8 mouse cellular contexts compared by ENCODE assay signal in the genomic region with DNA sequence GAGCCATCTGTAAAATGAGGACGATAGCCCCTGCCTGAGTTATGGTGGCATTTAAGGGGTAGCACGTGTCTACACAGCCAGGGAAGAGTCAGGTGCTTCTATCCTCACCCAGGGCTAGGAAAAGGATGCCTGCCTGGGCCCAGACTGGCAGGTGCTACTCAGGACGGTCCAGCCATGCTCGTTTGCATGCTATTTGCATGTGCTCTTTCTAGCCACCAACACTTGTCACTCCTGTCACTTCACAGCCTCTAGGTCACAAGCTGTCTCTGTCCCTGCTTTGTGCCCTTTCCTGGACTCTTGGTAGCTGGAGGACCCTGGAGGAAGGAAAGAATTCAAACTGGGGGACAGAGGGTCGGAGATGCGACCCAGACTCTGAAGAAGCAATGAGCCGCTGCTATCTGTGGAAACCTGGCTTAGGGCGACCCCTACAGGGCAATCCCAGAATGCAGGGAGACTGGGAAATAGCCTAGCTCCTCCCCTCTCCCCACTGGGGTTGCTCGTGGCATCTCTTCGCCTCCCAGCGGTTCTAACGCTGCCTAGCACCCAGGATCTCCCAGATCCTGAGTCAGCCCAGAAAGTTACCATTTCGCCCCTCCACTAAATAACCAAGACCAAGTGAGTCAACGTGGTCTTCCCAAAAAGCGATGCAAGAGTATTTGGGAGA. TPM values are rescaled to one million over a fixed set of nuclear protein-coding genes. Genes with fewer than 3 reads are reported as not detected.
A peak's percentile ranks its signal among the peaks of the same experiment; 100 is the strongest.
DNase-seq lines count a peak whose midpoint lies in the region; ATAC-seq and TF ChIP-seq lines count a peak whose summit lies in the region.

No protein-coding gene starts in this region.

- peak; percentile 93 for DNase-seq in ES-CJ7 (ENCODE audit: low read depth, low spot score)
- DNase-seq in forebrain, embryonic 11.5 days (ENCODE audit: low spot score) = peak; percentile 98
- peak; percentile 79 for DNase-seq in heart, postnatal 25 days (ENCODE audit: low spot score)
- DNase-seq in layer of hippocampus, adult 2 months (ENCODE audit: low spot score in 2 of 2) = peak; percentile 93 to 100
- peak; percentile 94 for DNase-seq in lung, postnatal 0 days (ENCODE audit: low spot score)
- peak; percentile 98 for DNase-seq in ovary, postnatal 10 days (ENCODE audit: low spot score)
- peak; percentile 83 for DNase-seq in thymus, adult 2 months

- peak; percentile 100 for TF ChIP-seq CTCF in layer of hippocampus, adult 2 months (conservative IDR thresholded peaks at IDR 0.05)
- peak; percentile 99 for TF ChIP-seq CTCF in lung, postnatal 0 days (IDR thresholded peaks at IDR 0.05)
- peak; percentile 78; the same call in 1 of the 2 replicates for TF ChIP-seq CTCF in thymus, adult 2 months (IDR thresholded peaks at IDR 0.05; ENCODE audit: borderline replicate concordance, control insufficient read depth, extremely low read depth, insufficient read depth, low read length, poor library complexity)

- H3K36me3 ChIP-seq in forebrain, embryonic 11.5 days (ENCODE audit: control insufficient read depth, insufficient read depth, low read length) = no peaks in the 10 kb centered on the region
- no peaks in the 10 kb centered on the region for H3K36me3 ChIP-seq in lung, postnatal 0 days (ENCODE audit: insufficient read depth, low read length)
- no peaks in the 10 kb centered on the region for H3K36me3 ChIP-seq in thymus, adult 2 months (ENCODE audit: control insufficient read depth, insufficient read depth, low read length)

- H3K27me3 ChIP-seq in forebrain, embryonic 11.5 days (ENCODE audit: control insufficient read depth, insufficient read depth, low read length) = no peaks in the 10 kb centered on the region
- H3K27me3 ChIP-seq in lung, postnatal 0 days (replicated peaks; ENCODE audit: insufficient read depth, low read length) = no peaks in the 10 kb centered on the region
- H3K27me3 ChIP-seq in thymus, adult 2 months (ENCODE audit: control insufficient read depth, insufficient read depth, low read length) = no peaks in the 10 kb centered on the region; the same call in 1 of the 2 replicates

- H3K27ac ChIP-seq in brown adipose tissue, adult 24 weeks (replicated peaks; ENCODE audit: low read depth, low read length) = peak overlapping the region; percentile 90
- no peak overlapping the region for H3K27ac ChIP-seq in forebrain, embryonic 11.5 days (ENCODE audit: low read depth, low read length)
- no peak overlapping the region for H3K27ac ChIP-seq in layer of hippocampus, adult 2 months
- H3K27ac ChIP-seq in lung, postnatal 0 days (ENCODE audit: low read length) = no peak overlapping the region; the same call in 1 of the 2 replicates
- no peak overlapping the region for H3K27ac ChIP-seq in thymus, adult 2 months (ENCODE audit: control insufficient read depth, insufficient read depth, low read length)

- H3K4me1 ChIP-seq in brown adipose tissue, adult 24 weeks (ENCODE audit: control insufficient read depth, insufficient read depth, insufficient read length, low read length) = peaks cover 35% of the 10 kb centered on the region
- H3K4me1 ChIP-seq in forebrain, embryonic 11.5 days (replicated peaks; ENCODE audit: control insufficient read depth, insufficient read depth, low read length) = peaks cover 9% of the 10 kb centered on the region
- peaks cover 24% of the 10 kb centered on the region; the same call in 1 of the 2 replicates for H3K4me1 ChIP-seq in lung, postnatal 0 days (ENCODE audit: insufficient read depth, low read depth, low read length)
- H3K4me1 ChIP-seq in thymus, adult 2 months (replicated peaks; ENCODE audit: control insufficient read depth, insufficient read depth, low read length) = peaks cover 9% of the 10 kb centered on the region; the same call in 1 of the 2 replicates

- ATAC-seq in forebrain, embryonic 11.5 days (replicated peaks; ENCODE audit: low FRiP score) = peak; percentile 42
- ATAC-seq in lung, postnatal 0 days = peak; percentile 53

- H3K9ac ChIP-seq in forebrain, embryonic 11.5 days (ENCODE audit: low read length) = no peak overlapping the region
- H3K9ac ChIP-seq in lung, postnatal 0 days (replicated peaks; ENCODE audit: low read depth) = no peak overlapping the region

- no peak overlapping the region for H3K4me3 ChIP-seq in brown adipose tissue, adult 24 weeks (ENCODE audit: insufficient read depth, low read depth, low read length)
- H3K4me3 ChIP-seq in forebrain, embryonic 11.5 days (ENCODE audit: low read depth, low read length) = no peak overlapping the region
- no peak overlapping the region for H3K4me3 ChIP-seq in layer of hippocampus, adult 2 months
- H3K4me3 ChIP-seq in lung, postnatal 0 days (ENCODE audit: low read depth, low read length) = no peak overlapping the region
- no peak overlapping the region for H3K4me3 ChIP-seq in thymus, adult 2 months (ENCODE audit: control insufficient read depth, insufficient read depth, low read length)

- intact Hi-C loops in heart, postnatal 25 days (cut with DNase I) = loop anchor here (1.0 to 5.0 kb wide), 3 partner anchors 201 to 636 kb away; no protein-coding TSS in a partner anchor

- H3K9me3 ChIP-seq in forebrain, embryonic 11.5 days (ENCODE audit: control insufficient read depth, low read length) = no peaks in the 10 kb centered on the region
- no peaks in the 10 kb centered on the region for H3K9me3 ChIP-seq in lung, postnatal 0 days (ENCODE audit: low read length)

- no peak overlapping the region for H3K4me2 ChIP-seq in forebrain, embryonic 11.5 days (ENCODE audit: low read depth, low read length, severe bottlenecking)
- H3K4me2 ChIP-seq in lung, postnatal 0 days (replicated peaks; ENCODE audit: low read depth, low read length) = no peak overlapping the region

- TF ChIP-seq EP300 in lung, postnatal 0 days (IDR thresholded peaks at IDR 0.05) = no peak

- WGBS in forebrain, embryonic 11.5 days = 13% methylated on average over 15 of the region's 15 CpGs
- 8% methylated on average over 15 of the region's 15 CpGs for WGBS in lung, postnatal 0 days
- 18% methylated on average over 15 of the region's 15 CpGs for WGBS in thymus, adult 2 months

- TF ChIP-seq POLR2A in thymus, adult 2 months (IDR thresholded peaks at IDR 0.05; ENCODE audit: control insufficient read depth, extremely low read depth, insufficient read depth, low read length, poor library complexity) = no peak

RNA-seq across cellular contexts. Expression of gene Krt78, which starts 19.5 kb away (rescaled TPM):
- not detected in 2 replicates for polyA plus RNA-seq in brown adipose tissue, adult 24 weeks (2012; ENCODE audit: insufficient read depth, insufficient read length, missing spikeins)
- polyA plus RNA-seq in forebrain, embryonic 11.5 days (2014; fragmentation: Nextera tagmentation; extraction: Ambion mirVana) = not detected in 2 replicates
- not detected for total RNA-seq in heart, postnatal 25 days (2021)
- not detected for total RNA-seq in layer of hippocampus, adult 2 months (2021)
- polyA plus RNA-seq in lung, postnatal 0 days (2015; fragmentation: Nextera tagmentation; extraction: Ambion mirVana) = 0.08 and 0.20 TPM in 2 replicates
- polyA plus RNA-seq in thymus, adult 2 months (2012; rRNA removed) = 0.82 and 0.94 TPM in 2 replicates

RNA-seq across cellular contexts. Expression of gene Krt8, which starts 30.7 kb away (rescaled TPM):
- polyA plus RNA-seq in brown adipose tissue, adult 24 weeks (2012; ENCODE audit: insufficient read depth, insufficient read length, missing spikeins) = not detected in 2 replicates
- polyA plus RNA-seq in forebrain, embryonic 11.5 days (2014; fragmentation: Nextera tagmentation; extraction: Ambion mirVana) = 16.2 and 19.2 TPM in 2 replicates
- 1 to 10 TPM; 2.5 to 2.7 TPM for total RNA-seq in heart, postnatal 25 days (2021)
- total RNA-seq in layer of hippocampus, adult 2 months (2021) = under 1 TPM in 1 of 2 experiments, not detected in 1; 0.26 TPM
- polyA plus RNA-seq in lung, postnatal 0 days (2015; fragmentation: Nextera tagmentation; extraction: Ambion mirVana) = 353 and 389 TPM in 2 replicates
- polyA plus RNA-seq in thymus, adult 2 months (2012; rRNA removed) = 220 and 270 TPM in 2 replicates

RNA-seq across cellular contexts. Expression of gene Krt79, which starts 33.4 kb away (rescaled TPM):
- polyA plus RNA-seq in brown adipose tissue, adult 24 weeks (2012; ENCODE audit: insufficient read depth, insufficient read length, missing spikeins) = 15.1 and 19.0 TPM in 2 replicates
- 0.12 TPM in 1 of 2 replicates, not detected in the other for polyA plus RNA-seq in forebrain, embryonic 11.5 days (2014; fragmentation: Nextera tagmentation; extraction: Ambion mirVana)
- total RNA-seq in heart, postnatal 25 days (2021) = not detected
- not detected for total RNA-seq in layer of hippocampus, adult 2 months (2021)
- 1.0 and 1.4 TPM in 2 replicates for polyA plus RNA-seq in lung, postnatal 0 days (2015; fragmentation: Nextera tagmentation; extraction: Ambion mirVana)
- polyA plus RNA-seq in thymus, adult 2 months (2012; rRNA removed) = 1.7 and 1.8 TPM in 2 replicates

RNA-seq across cellular contexts. Expression of gene Krt4, which starts 49.0 kb away (rescaled TPM):
- polyA plus RNA-seq in brown adipose tissue, adult 24 weeks (2012; ENCODE audit: insufficient read depth, insufficient read length, missing spikeins) = not detected in 2 replicates
- not detected in 2 replicates for polyA plus RNA-seq in forebrain, embryonic 11.5 days (2014; fragmentation: Nextera tagmentation; extraction: Ambion mirVana)
- not detected for total RNA-seq in heart, postnatal 25 days (2021)
- not detected for total RNA-seq in layer of hippocampus, adult 2 months (2021)
- 2.5 and 2.9 TPM in 2 replicates for polyA plus RNA-seq in lung, postnatal 0 days (2015; fragmentation: Nextera tagmentation; extraction: Ambion mirVana)
- 1.1 TPM in 2 replicates for polyA plus RNA-seq in thymus, adult 2 months (2012; rRNA removed)

RNA-seq across cellular contexts. Expression of gene Krt18, which starts 54.4 kb away (rescaled TPM):
- not detected in 2 replicates for polyA plus RNA-seq in brown adipose tissue, adult 24 weeks (2012; ENCODE audit: insufficient read depth, insufficient read length, missing spikeins)
- polyA plus RNA-seq in forebrain, embryonic 11.5 days (2014; fragmentation: Nextera tagmentation; extraction: Ambion mirVana) = 12.0 and 13.6 TPM in 2 replicates
- 1 to 10 TPM; 3.7 to 4.9 TPM for total RNA-seq in heart, postnatal 25 days (2021)
- total RNA-seq in layer of hippocampus, adult 2 months (2021) = under 1 TPM; 0.32 to 0.67 TPM
- polyA plus RNA-seq in lung, postnatal 0 days (2015; fragmentation: Nextera tagmentation; extraction: Ambion mirVana) = 235 and 248 TPM in 2 replicates
- polyA plus RNA-seq in thymus, adult 2 months (2012; rRNA removed) = 197 and 219 TPM in 2 replicates

Comparison
In these comparisons a context has a peak if more than half of its experiments do, and no peak if none do; other contexts are left out.
1. RNA of gene Krt8, which starts 30.7 kb away (polyA plus RNA-seq): 353 to 389 TPM in lung, postnatal 0 days and 220 to 270 TPM in thymus, adult 2 months; 16.2 to 19.2 TPM in forebrain, embryonic 11.5 days and not detected in brown adipose tissue, adult 24 weeks; every median in the first group is over 10 times any median in the second.
2. Peak in every context shown above with its lines, with median percentiles within 50 percentile points of each other: DNase-seq and CTCF ChIP-seq.